Mouse (Mus musculus) myocyte (in vitro differentiated cells): ENCODE results near the gene Ano8.

Experiments used
- CEBPB ChIP-seq: IDR thresholded peaks from 2 replicates; pipeline ENCODE4 v1.6.1; 2011; ENCODE audit warnings: mild to moderate bottlenecking, moderate library complexity; ENCODE audit not compliant: poor library complexity, insufficient read depth, severe bottlenecking
- E2F4 ChIP-seq: IDR thresholded peaks from one replicate; pipeline ENCODE4 v1.6.1; 2011; ENCODE audit warnings: mild to moderate bottlenecking, control low read depth, moderate library complexity; ENCODE audit not compliant: insufficient read depth
- MAX ChIP-seq: IDR thresholded peaks from one replicate; pipeline ENCODE4 v1.6.1; 2011; ENCODE audit warnings: low read depth, mild to moderate bottlenecking, control low read depth
- MYOD1 ChIP-seq, 3 experiments: IDR thresholded peaks; one replicate each; pipeline ENCODE4 v1.6.1; 2011; ENCODE audit warnings: control low read depth in 2 of 3, low read depth in 2 of 3, mild to moderate bottlenecking in 2 of 3, moderate library complexity in 1 of 3; ENCODE audit not compliant: insufficient read length in 2 of 3, control insufficient read depth in 1 of 3
- POLR2A ChIP-seq: IDR thresholded peaks from one replicate; pipeline ENCODE4 v1.6.1; 2011; ENCODE audit warnings: low read depth, mild to moderate bottlenecking, control low read depth, moderate library complexity; ENCODE audit not compliant: insufficient read length
- POLR2AphosphoS2 ChIP-seq: IDR thresholded peaks from one replicate; pipeline ENCODE4 v1.6.1; 2011; ENCODE audit warnings: low read depth, control low read depth; ENCODE audit not compliant: insufficient read length
- TCF12 ChIP-seq: IDR thresholded peaks from one replicate; pipeline ENCODE4 v1.6.1; 2011; ENCODE audit warnings: mild to moderate bottlenecking, control low read depth; ENCODE audit not compliant: poor library complexity, insufficient read depth, severe bottlenecking
- USF1 ChIP-seq: IDR thresholded peaks from one replicate; pipeline ENCODE4 v1.6.1; 2011; ENCODE audit warnings: low read depth, mild to moderate bottlenecking, control low read depth, moderate library complexity

DNA sequence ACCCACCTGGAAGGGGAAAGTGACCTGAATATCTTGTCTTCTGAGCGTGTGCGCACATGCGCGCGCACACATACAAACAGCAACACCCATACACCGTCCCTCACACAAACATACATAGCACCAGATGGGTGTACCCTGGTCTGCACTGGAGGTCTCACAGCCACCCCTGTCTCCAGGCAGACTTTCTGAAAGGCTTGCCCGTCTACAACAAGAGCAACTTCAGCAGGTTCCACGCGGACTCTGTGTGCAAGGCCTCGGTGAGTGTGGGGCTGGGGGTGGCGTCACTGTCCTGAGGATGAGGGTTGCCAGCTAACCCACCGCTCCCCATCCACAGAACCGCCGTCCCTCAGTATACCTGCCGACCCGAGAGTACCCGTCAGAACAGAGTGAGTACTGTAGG, 13.9 kb downstream of the Ano8 start:
- TF ChIP-seq POLR2A: no peak
- no peak for TF ChIP-seq USF1
- no peak for TF ChIP-seq MYOD1 (IDR thresholded peaks at IDR 0.05; ENCODE audit: control insufficient read depth in 1 of 3, insufficient read length in 2 of 3, low read depth in 2 of 3)
- no peak for TF ChIP-seq MAX
- TF ChIP-seq POLR2AphosphoS2: no peak
- TF ChIP-seq TCF12: no peak
- TF ChIP-seq E2F4: no peak
- TF ChIP-seq CEBPB: no peak
